Mouse (Mus musculus): Measurements from ENCODE around the gene Gm20708.

- no peak for TF ChIP-seq CTCF (IDR thresholded peaks at IDR 0.05; ENCODE audit: borderline replicate concordance, control insufficient read depth, extremely low read depth, insufficient read depth, low read length, poor library complexity)
- no peak for TF ChIP-seq POLR2A (IDR thresholded peaks at IDR 0.05; ENCODE audit: control insufficient read depth, extremely low read depth, insufficient read depth, low read length, poor library complexity)
Observed at GRCm38 (mm10) chr11:117857462-117857861, 48.0 kb downstream of the Gm20708 start.

Measured in thymus, adult 2 months (tissue).